Mouse (Mus musculus) embryonic facial prominence, embryonic 12.5 days (tissue): ENCODE results near the gene Fam189a1. TPM values are rescaled to one million over a fixed set of nuclear protein-coding genes. Genes with fewer than 3 reads are reported as not detected.

Experiments used
- microRNA-seq: library from miRNA; unstranded; fragments of <30 nt; microRNA quantifications from one replicate; pipeline ENCODE4, GENCODE M21; 2017
- polyA plus RNA-seq: library from polyadenylated mRNA; unstranded; fragments of >200 nt; fragmentation: Nextera tagmentation; extraction: Ambion mirVana; gene quantifications from 2 replicates; pipeline ENCODE4 v1.2.1, GENCODE M21; 2016

Gene Fam189a1
- polyA plus RNA-seq, 1 experiment from 2014 or later: 2.9 TPM

Small RNA genes lying within 50 kb of the gene (microRNA-seq; reads per million reads assigned to microRNA genes)
- gene Gm25249: not detected
